Comparison of ENCODE assay signal across 15 mouse cellular contexts in genomic region chr19:44332326-44332725, GRCm38 (mm10). TPM values are rescaled to one million over a fixed set of nuclear protein-coding genes. Genes with fewer than 3 reads are reported as not detected.
DNase-seq lines count a peak whose midpoint lies in the region; ATAC-seq lines count a peak whose summit lies in the region.
"Had no signal": no experiment of that assay in that cellular context is flagged by ENCODE, and none has a peak within 500 bp of the region (broad histone marks: within the 10 kb centered on the region; RNA-seq: fewer than 3 reads in every experiment).

No protein-coding gene starts in this region.

- H3K4me3 ChIP-seq in heart, embryonic 15.5 days, result no peak overlapping the region
- H3K4me3 ChIP-seq in hindbrain, embryonic 10.5 days, result no peak overlapping the region
- H3K4me3 ChIP-seq: hindbrain, embryonic 12.5 days; midbrain, embryonic 10.5 days had no signal

- no peak overlapping the region for H3K9ac ChIP-seq in heart, embryonic 15.5 days
- H3K9ac ChIP-seq: hindbrain, embryonic 12.5 days had no signal

- no peak for DNase-seq in heart, postnatal 10 days
- peak; percentile 68 to 84 for DNase-seq in left cerebral cortex, adult 9 months (ENCODE audit: low spot score in 2 of 2)
- no peak for DNase-seq in left cerebral cortex, postnatal 10 days (ENCODE audit: extremely low spot score in 1 of 2, low spot score in 2 of 2)
- peak; percentile 67 to 77 for DNase-seq in frontal cortex, postnatal 36 days (ENCODE audit: low spot score in 2 of 2)
- DNase-seq in right cerebral cortex, postnatal 25 days, result peak; percentile 69
- no peak for DNase-seq in hindbrain, embryonic 10.5 days (ENCODE audit: low spot score)
- no peak for DNase-seq in retina, postnatal 1 day
- DNase-seq: gastrocnemius, postnatal 36 days; kidney, postnatal 4 days; thymus, postnatal 14 days had no signal

- peaks cover 38% of the 10 kb centered on the region for H3K4me1 ChIP-seq in heart, embryonic 15.5 days (replicated peaks)
- H3K4me1 ChIP-seq in hindbrain, embryonic 10.5 days (replicated peaks), result peaks cover 7% of the 10 kb centered on the region; the same call in 1 of the 2 replicates
- H3K4me1 ChIP-seq: hindbrain, embryonic 12.5 days; midbrain, embryonic 10.5 days had no signal

- no peaks in the 10 kb centered on the region for H3K27me3 ChIP-seq in heart, embryonic 15.5 days
- H3K27me3 ChIP-seq in hindbrain, embryonic 10.5 days (ENCODE audit: insufficient read depth, poor library complexity, severe bottlenecking), result no peaks in the 10 kb centered on the region
- H3K27me3 ChIP-seq: hindbrain, embryonic 12.5 days had no signal

- H3K27ac ChIP-seq in heart, embryonic 15.5 days, result peak overlapping the region; percentile 84
- H3K27ac ChIP-seq in hindbrain, embryonic 10.5 days, result no peak overlapping the region
- H3K27ac ChIP-seq: hindbrain, embryonic 12.5 days; midbrain, embryonic 10.5 days had no signal

- 0 out of 2 replicates have a peak overlapping the region, but pooled peaks have one; percentile 44 for H3K4me2 ChIP-seq in heart, embryonic 15.5 days
- H3K4me2 ChIP-seq: hindbrain, embryonic 12.5 days; liver, embryonic 11.5 days had no signal

- intact Hi-C loops in heart, postnatal 10 days (cut with DNase I), result no loop called here
- intact Hi-C loops in left cerebral cortex, postnatal 10 days (cut with DNase I), result no loop called here

- no peaks in the 10 kb centered on the region for H3K9me3 ChIP-seq in heart, embryonic 15.5 days (replicated peaks)
- H3K9me3 ChIP-seq in hindbrain, embryonic 10.5 days, result no peaks in the 10 kb centered on the region
- H3K9me3 ChIP-seq: hindbrain, embryonic 12.5 days; midbrain, embryonic 10.5 days had no signal

- no peaks in the 10 kb centered on the region for H3K36me3 ChIP-seq in heart, embryonic 15.5 days
- no peaks in the 10 kb centered on the region for H3K36me3 ChIP-seq in hindbrain, embryonic 10.5 days
- H3K36me3 ChIP-seq: hindbrain, embryonic 12.5 days; midbrain, embryonic 10.5 days had no signal

- no peak for ATAC-seq in heart, embryonic 15.5 days (replicated peaks; ENCODE audit: insufficient number of reproducible peaks, insufficient read depth, low FRiP score, low read depth)
- ATAC-seq: intestine, embryonic 16.5 days had no signal

- WGBS in heart, embryonic 15.5 days, result 70% methylated on average over 8 of the region's 8 CpGs
- WGBS in hindbrain, embryonic 10.5 days, result 79% methylated on average over 8 of the region's 8 CpGs

RNA-seq across cellular contexts. Expression of gene Scd4, which starts 0.6 kb away (rescaled TPM):
- 2.5 TPM in 2 replicates for polyA plus RNA-seq in heart, embryonic 15.5 days (2015; fragmentation: Nextera tagmentation; extraction: Ambion mirVana)
- 10 to 100 TPM; 44.0 to 67.2 TPM for total RNA-seq in heart, postnatal 10 days (2021)
- 1 to 10 TPM; 1.5 to 2.4 TPM for total RNA-seq in left cerebral cortex, postnatal 10 days (2021)
- polyA plus RNA-seq in hindbrain, embryonic 10.5 days (2016; fragmentation: Nextera tagmentation; extraction: Ambion mirVana), result 0.09 TPM in 1 of 2 replicates, not detected in the other

RNA-seq across cellular contexts. Expression of gene Scd2, which starts 38.9 kb away (rescaled TPM):
- 131 and 164 TPM in 2 replicates for polyA plus RNA-seq in heart, embryonic 15.5 days (2015; fragmentation: Nextera tagmentation; extraction: Ambion mirVana)
- 10 to 100 TPM; 30.3 to 34.6 TPM for total RNA-seq in heart, postnatal 10 days (2021)
- 100 to 1,000 TPM; 603 to 619 TPM for total RNA-seq in left cerebral cortex, postnatal 10 days (2021)
- polyA plus RNA-seq in hindbrain, embryonic 10.5 days (2016; fragmentation: Nextera tagmentation; extraction: Ambion mirVana), result 333 and 352 TPM in 2 replicates

Comparison
In these comparisons a context has a peak if more than half of its experiments do, and no peak if none do; other contexts are left out.
1. DNase-seq: peak in left cerebral cortex, adult 9 months (2 of 2), frontal cortex, postnatal 36 days (2 of 2) and right cerebral cortex, postnatal 25 days (single experiment); none in heart, postnatal 10 days (0 of 2), left cerebral cortex, postnatal 10 days (0 of 2), hindbrain, embryonic 10.5 days (single experiment) and retina, postnatal 1 day (single experiment).
2. RNA of gene Scd4, which starts 0.6 kb away (total RNA-seq): 44.0 to 67.2 TPM in heart, postnatal 10 days; 1.5 to 2.4 TPM in left cerebral cortex, postnatal 10 days; every median in the first group is over 10 times any median in the second.
3. RNA of gene Scd2, which starts 38.9 kb away (total RNA-seq): 603 to 619 TPM in left cerebral cortex, postnatal 10 days; 30.3 to 34.6 TPM in heart, postnatal 10 days; every median in the first group is over 10 times any median in the second.